Mouse (Mus musculus): ENCODE results near the gene Gbf1. TPM values are rescaled to one million over a fixed set of nuclear protein-coding genes. Genes with fewer than 3 reads are reported as not detected.

Gene Gbf1
- polyA plus RNA-seq, 1 experiment, result 71.0 TPM

- DNase-seq (ENCODE audit: low read depth), result no peak
These were observed 162.8 kb downstream of the Gbf1 start for GRCm38 (mm10) chr19:46314872-46315742.

DNA sequence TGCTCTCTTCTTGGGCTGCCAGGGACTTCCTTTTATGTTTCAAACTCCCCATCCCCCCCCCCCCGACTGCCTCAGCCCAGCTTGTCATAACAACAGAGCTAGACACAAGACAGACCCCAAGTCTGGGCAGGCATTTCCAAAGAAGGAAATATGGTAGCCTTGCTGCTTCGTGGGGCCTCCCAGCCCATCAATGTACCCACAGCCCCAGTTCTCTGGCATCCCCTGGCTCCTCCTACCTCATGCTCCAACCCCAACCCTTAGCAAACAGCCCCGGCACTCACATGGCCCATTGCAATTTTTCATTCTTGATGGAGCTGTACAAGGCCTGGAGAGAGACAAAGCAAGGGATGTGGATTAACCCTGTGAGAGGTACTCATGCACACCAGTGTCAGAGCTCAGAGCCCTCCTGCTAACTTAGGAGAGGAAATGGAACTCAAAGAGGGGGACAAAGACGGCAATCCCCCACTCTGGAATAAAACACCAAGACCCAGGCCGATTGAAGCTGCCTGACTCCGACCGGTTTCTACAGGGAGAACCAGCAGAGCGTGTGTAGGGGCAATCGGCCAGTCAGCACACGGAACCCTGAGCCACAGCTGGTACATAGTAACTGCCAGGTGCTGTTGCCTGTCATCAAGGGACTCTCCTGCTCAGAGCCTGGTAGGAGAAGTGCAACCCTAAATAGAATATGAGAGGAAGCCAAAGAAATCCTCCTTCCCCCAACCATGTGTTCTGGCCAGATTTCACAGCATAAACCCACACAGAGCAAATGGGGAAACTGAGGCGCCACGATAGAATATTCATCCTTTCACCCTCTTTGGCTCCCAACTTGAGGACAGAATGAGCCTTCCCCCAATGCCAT is 163.7 kb downstream of the Gbf1 start:
- no peak for DNase-seq (ENCODE audit: low read depth)

DNA sequence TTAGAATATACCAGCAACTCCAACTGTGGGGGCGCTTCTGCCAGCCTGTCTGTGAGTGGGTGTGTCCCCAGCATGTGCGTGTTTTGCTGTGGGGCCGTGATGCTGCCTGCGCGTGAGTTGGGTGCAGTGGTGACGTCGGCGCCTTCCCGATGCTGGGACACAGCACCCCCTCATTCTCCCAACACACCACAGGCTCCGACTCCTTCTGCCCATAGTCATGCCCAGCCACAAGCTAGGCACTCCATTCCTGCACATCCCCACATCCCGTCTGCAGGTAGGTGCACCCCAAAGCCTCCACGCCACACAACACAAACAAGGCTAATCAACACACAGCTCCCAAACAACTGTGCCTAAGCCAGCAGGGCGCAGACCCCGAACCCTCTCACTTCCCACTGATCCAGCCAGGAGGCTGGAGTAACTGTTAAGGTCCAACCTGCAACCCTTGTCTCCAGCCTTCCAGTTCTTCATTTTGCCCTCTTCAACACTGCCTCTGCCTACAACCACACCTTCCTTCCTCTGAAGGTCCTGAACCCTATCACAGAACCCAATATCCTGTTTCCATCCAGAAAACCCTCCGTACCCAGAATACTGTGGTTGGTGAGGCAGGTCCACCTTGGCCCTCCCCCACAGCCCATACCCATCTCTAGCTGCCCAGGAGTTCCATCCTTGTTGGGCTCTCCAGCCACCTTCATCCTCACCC is 164.7 kb downstream of the Gbf1 start:
- no peak for DNase-seq (ENCODE audit: low read depth)

DNA sequence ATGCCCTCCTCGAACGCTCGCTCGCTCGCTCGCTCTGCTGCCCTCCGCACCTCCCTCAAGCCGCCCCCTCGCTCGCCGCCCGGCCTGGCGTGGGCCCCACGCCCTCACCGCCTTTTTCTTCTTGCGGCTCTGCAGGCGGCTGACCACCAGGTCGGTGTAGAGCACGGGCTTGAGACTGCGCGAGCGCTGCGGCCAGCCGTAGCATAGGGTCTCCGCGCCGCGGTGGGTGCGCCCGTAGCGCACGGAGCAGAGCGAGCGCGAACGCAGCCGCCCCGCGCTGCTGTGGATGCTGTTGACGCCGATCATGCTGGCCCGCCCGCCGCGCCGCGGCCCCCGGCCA is 165.2 kb downstream of the Gbf1 start:
- DNase-seq (ENCODE audit: low read depth), result no peak

- DNase-seq (ENCODE audit: low read depth), result no peak
These were observed 165.7 kb downstream of the Gbf1 start for GRCm38 (mm10) chr19:46318031-46318471.

- DNase-seq (ENCODE audit: low read depth), result no peak
These were observed 166.5 kb downstream of the Gbf1 start for GRCm38 (mm10) chr19:46318586-46319378.

DNA sequence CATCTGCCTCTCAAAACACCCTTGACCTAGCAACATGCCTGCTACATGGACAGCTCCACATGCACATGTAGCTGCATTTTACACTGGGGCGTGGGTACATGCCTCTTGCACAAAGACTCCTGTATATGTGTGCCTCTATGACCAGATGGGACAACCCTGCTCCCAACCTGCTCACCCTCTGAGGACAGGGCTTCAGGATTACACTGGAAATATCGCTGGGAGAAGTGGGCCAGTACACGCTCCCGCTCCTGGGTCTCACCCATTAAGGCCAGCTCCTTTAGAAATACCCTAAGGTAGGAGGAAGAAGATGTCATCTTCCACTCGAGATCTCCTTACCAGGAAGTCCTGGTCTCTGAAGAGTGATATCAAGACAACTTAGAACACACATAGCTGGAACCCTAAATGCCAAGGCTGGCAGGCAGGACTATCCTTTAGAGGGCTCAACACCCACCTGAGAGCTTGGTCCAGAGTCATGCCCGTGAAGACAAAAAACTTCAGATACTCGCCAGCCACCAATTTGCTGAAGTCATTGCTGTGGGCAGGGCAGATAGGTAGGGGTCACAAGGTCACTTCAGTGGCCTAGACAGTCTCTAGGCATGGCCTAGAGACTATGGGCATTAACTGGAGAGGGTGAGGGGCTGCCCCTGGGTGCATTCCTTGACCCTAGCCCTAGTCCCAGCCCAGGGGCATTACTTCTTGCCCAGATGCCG is 167.9 kb downstream of the Gbf1 start:
- no peak for DNase-seq (ENCODE audit: low read depth)

DNA sequence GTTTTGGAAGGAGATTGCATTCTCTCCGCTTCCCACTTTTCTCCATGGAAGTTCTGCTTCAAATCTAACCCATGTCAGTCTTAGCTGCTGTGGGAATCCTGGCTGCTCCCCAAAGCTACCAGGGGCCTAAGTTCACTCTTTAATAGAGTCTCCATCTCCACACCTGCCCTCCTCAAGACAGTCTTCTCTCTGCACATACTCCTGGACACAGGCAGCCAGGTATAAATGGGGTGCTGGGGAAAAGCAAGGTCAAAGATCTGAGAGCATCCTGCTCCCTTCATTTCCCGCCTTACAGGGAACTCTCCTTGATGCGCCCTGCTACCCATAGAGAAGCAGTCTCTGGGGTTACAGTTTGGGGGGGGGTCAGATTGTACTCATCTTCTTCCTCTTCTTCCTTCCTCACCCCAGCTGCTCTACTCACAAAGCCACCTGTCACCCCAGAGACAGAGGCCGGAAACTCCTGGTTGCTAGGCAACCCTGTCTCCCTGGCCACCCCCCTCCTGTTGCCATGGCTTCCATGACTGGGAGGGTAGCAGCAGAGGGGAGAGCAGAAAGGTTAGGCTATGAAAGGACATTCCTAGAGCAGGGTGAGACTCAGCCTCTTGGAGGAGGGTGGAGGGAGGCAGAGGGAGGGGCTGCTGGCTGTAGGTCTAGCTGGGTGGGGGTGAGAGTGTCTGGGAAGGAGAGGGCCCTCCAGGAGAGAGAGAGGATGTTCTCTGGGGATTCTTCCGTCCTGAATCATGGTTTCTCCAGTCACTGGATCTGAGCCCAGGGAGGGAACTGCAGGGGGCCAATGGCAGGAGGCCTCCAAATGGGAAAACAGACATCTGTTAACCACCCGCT is 169.0 kb downstream of the Gbf1 start:
- DNase-seq (ENCODE audit: low read depth), result no peak

DNA sequence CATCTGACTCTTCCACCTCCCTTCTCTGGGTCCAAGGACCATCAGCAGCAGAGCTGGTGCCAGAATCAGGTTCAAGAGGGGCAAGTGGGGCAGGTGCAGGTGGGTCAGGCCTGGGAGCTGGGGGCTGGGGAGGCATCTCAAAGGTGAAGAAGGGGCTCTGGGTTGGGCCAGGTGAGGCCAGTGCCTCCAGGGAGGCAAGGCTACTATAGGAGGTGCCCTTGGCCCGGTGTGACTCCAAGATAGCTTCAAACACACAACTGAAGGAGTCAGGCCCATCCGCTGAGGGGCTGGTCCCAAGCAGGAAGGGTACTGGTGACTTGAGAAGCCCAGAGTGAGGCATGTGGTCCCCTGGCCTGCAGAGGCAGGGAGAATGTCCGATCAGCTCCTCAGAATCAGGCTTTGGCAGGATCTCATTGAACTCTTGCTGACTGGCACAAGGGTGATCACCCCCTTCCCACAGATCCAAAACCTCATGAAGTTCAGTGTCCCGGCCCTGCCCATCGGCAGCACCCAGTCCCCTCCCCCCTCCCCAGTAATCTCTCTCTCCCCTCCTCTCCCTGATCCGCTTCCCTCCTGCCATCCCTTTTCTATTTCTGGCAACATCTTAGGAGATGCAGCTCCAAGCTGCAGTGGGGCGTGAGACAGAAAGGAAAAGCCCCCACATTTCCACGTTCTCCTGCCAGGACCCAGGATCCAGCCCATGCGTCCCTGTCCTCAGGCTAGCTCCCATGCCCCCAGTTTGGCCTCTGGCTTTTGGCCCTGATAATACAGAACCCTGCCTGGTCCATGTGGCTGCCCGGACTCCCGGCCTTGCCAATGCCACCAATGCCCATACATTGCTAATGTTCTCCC is 170.1 kb downstream of the Gbf1 start:
- DNase-seq (ENCODE audit: low read depth), result no peak

DNA sequence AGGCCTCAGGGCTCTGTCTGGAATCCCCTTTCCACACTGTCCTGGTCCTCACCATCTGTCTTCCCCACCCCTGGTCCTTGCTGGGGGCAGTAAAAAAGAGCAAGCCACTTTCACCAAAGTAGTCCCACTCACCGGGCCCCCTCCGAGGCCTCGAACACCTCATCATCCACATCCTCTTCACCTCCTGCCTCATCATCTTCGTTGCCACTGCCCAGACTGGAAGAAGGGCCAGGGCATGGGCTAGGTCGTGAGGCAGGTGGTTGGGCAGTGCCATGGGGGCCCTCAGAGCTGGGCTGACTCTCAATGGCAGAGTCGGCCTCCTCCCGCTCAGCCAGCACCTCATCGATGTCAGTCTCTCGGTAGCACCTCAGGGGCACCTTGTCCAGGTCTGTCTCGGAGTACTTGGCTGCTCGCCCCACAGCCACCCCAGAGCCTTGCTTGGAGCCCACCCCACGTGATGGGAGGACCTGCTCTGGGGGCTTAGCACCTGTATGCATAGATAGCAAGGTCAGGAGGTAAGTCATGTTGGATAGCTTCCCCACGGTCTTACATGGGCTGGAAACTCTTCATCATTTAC is 170.8 kb downstream of the Gbf1 start:
- DNase-seq (ENCODE audit: low read depth), result no peak

GRCm38 (mm10) chr19:46323716-46324115 is 171.4 kb downstream of the Gbf1 start:
- no peak for DNase-seq (ENCODE audit: low read depth)

DNA sequence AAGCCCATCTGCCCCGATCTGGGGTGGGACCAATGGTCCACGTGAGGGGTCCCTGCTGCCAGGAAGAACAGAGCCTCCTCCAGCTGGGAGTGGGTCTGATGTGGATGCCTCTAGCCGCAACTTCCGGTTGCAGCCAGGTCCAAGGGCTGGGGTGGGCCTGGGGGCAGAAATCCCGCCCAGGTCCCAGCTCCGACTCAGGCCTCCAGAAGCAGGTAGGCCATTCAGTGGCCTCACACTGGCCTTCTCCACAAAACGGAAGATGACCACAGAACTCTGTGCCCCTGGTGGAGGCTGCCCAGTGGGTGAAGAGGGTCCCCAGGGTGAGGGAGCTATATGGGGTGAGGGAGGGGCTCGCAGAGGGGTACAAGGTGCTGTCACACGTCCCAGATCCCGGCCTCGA is 172.1 kb downstream of the Gbf1 start:
- DNase-seq (ENCODE audit: low read depth), result no peak

DNA sequence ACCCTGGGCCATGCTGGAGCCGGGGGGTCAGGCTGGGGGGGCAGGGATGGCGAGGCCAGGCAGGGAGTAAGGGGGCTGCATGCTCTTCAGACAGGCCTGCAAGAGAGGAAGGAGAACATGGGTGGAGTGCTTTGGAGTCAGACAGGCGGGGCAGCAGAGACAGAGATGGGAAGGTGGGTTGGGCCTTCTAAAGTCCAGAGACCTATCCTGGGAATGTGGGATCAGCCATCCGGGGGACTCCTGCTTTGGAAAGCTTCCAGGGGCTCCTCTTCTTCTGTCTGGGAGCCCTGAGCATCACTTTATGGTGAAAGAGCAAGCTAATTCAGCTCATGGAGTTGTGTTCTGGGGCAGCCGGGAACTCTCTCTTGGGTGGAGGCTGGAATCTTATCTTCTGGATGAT is 172.6 kb downstream of the Gbf1 start:
- DNase-seq (ENCODE audit: low read depth), result no peak

- no peak for DNase-seq (ENCODE audit: low read depth)
These were observed 173.9 kb downstream of the Gbf1 start for GRCm38 (mm10) chr19:46326019-46326755.

DNA sequence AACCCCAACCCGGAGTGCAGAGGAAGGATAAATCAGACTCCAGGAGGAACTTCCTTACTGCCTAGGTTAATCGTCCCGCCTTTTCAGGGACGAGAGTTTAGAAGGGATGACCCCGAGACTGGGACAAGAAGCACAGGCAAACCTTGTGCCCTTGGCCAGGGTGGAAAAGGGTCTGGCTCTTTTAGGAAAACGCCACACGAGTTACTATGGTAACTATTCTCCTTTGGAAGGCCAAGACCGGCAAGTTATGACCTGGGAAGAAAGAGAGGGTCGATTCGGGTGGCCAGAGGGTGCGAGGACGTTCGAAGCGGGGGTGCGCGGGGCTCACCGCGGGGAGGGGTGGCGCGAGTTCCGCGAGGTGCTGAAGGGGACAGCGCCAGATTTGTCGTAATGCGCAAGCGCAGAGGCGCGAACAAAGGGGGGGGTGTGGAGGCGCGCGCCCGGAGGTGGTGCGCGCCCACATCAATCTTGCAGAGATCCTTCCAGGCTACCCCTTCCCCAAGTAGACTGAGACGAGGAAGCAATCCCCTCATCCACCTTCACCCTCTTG is 174.5 kb downstream of the Gbf1 start, which contains the start of gene Psd:
Gene Psd, minus strand, starts transcription at position 401 of the 550 bp plus-strand sequence.
- DNase-seq (ENCODE audit: low read depth), result no peak

DNA sequence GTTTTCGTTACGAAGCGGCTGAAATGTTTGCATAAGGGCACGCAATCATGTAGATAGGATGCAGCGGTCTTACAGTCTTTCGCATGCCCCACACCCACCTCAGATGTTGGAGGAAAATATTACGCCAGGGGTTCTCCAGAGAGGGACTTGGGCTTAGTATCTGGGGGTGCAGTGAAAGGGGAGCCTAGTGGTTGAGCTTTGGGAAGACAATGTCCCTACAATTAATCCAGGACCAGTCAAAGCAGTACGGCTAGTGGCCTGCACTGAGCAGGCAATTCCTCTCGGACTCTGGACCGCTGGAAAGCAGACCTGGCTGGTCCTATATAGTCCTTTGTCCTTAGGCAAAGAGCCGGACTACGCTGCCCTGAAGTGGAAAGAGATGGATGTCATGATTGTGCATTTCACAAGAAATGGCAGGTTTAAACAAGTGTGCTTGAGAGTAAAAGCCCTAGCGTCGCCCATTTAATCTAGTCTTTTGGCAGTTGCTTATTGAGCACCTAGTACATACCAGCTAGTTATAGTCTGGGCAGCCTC is 175.3 kb downstream of the Gbf1 start:
- DNase-seq (ENCODE audit: low read depth), result no peak
